Mouse (Mus musculus): ENCODE results near the gene Ss18l1.

Gene Ss18l1

GRCm38 (mm10) chr2:180118661-180119438 lies 76.5 kb downstream of the Ss18l1 start, which contains the start of gene Osbpl2:
TSS of gene Osbpl2 (plus strand) at chr2:180119306.
- peak; percentile 98 for DNase-seq (ENCODE audit: low spot score)

Measured in urinary bladder, postnatal 10 days (tissue).